Comparison of ENCODE assay signal across 22 mouse cellular contexts in genomic region chr6:118958529-118958928, GRCm38 (mm10).
DNase-seq lines count a peak whose midpoint lies in the region; ATAC-seq lines count a peak whose summit lies in the region.
"Had no signal": no experiment of that assay in that cellular context is flagged by ENCODE, and none has a peak within 500 bp of the region (broad histone marks: within the 10 kb centered on the region; RNA-seq: fewer than 3 reads in every experiment).

No protein-coding gene starts in this region.

- ATAC-seq in embryonic facial prominence, embryonic 13.5 days (ENCODE audit: insufficient number of reproducible peaks, insufficient read depth, low FRiP score, low TSS enrichment, low read depth) = no peak
- ATAC-seq in embryonic facial prominence, embryonic 14.5 days (ENCODE audit: low read depth) = peak; percentile 70; the same call in 1 of the 2 replicates
- ATAC-seq: activated CD4-positive, CD25-positive, alpha-beta regulatory T cell, adult 4 months; forebrain, embryonic 14.5 days; forebrain, embryonic 16.5 days; Patski had no signal

- WGBS in embryonic facial prominence, embryonic 13.5 days = 61% methylated on average over 9 of the region's 9 CpGs
- WGBS in embryonic facial prominence, embryonic 10.5 days = 95% methylated on average over 9 of the region's 9 CpGs
- 62% methylated on average over 8 of the region's 9 CpGs for WGBS in embryonic facial prominence, embryonic 14.5 days

- no peaks in the 10 kb centered on the region for H3K27me3 ChIP-seq in embryonic facial prominence, embryonic 13.5 days
- no peaks in the 10 kb centered on the region for H3K27me3 ChIP-seq in embryonic facial prominence, embryonic 10.5 days (replicated peaks; ENCODE audit: low read depth, poor library complexity, severe bottlenecking)
- H3K27me3 ChIP-seq in embryonic facial prominence, embryonic 14.5 days (replicated peaks; ENCODE audit: control insufficient read depth, insufficient read depth, low read length) = no peaks in the 10 kb centered on the region
- H3K27me3 ChIP-seq: embryonic facial prominence, embryonic 12.5 days; forebrain, embryonic 12.5 days; Patski had no signal

- H3K27ac ChIP-seq in embryonic facial prominence, embryonic 13.5 days = peak overlapping the region; percentile 51; the same call in 1 of the 2 replicates
- H3K27ac ChIP-seq in embryonic facial prominence, embryonic 10.5 days (replicated peaks) = no peak overlapping the region
- H3K27ac ChIP-seq in embryonic facial prominence, embryonic 14.5 days (replicated peaks; ENCODE audit: low read depth, low read length) = no peak overlapping the region
- H3K27ac ChIP-seq: embryonic facial prominence, embryonic 12.5 days; forebrain, embryonic 10.5 days; forebrain, embryonic 12.5 days had no signal

- H3K4me2 ChIP-seq in embryonic facial prominence, embryonic 13.5 days = no peak overlapping the region
- H3K4me2 ChIP-seq in embryonic facial prominence, embryonic 14.5 days (ENCODE audit: low read depth, low read length) = no peak overlapping the region
- H3K4me2 ChIP-seq: embryonic facial prominence, embryonic 12.5 days; forebrain, embryonic 12.5 days had no signal

- H3K9me3 ChIP-seq in embryonic facial prominence, embryonic 13.5 days = no peaks in the 10 kb centered on the region
- H3K9me3 ChIP-seq in embryonic facial prominence, embryonic 10.5 days = no peaks in the 10 kb centered on the region
- H3K9me3 ChIP-seq in embryonic facial prominence, embryonic 14.5 days (ENCODE audit: control insufficient read depth, low read length) = no peaks in the 10 kb centered on the region
- H3K9me3 ChIP-seq: embryonic facial prominence, embryonic 12.5 days; forebrain, embryonic 10.5 days; forebrain, embryonic 12.5 days had no signal

- H3K9ac ChIP-seq in embryonic facial prominence, embryonic 13.5 days = no peak overlapping the region
- H3K9ac ChIP-seq in embryonic facial prominence, embryonic 14.5 days (ENCODE audit: low read depth, low read length) = no peak overlapping the region
- H3K9ac ChIP-seq: embryonic facial prominence, embryonic 12.5 days; forebrain, embryonic 12.5 days had no signal

- no peaks in the 10 kb centered on the region for H3K36me3 ChIP-seq in embryonic facial prominence, embryonic 13.5 days
- H3K36me3 ChIP-seq in embryonic facial prominence, embryonic 10.5 days (replicated peaks) = no peaks in the 10 kb centered on the region
- no peaks in the 10 kb centered on the region for H3K36me3 ChIP-seq in embryonic facial prominence, embryonic 14.5 days (ENCODE audit: control insufficient read depth, insufficient read depth, low read length)
- H3K36me3 ChIP-seq: embryonic facial prominence, embryonic 12.5 days; forebrain, embryonic 10.5 days; forebrain, embryonic 12.5 days had no signal

- no peak for DNase-seq in embryonic facial prominence, embryonic 10.5 days (ENCODE audit: low spot score)
- peak; percentile 31 for DNase-seq in 416B (ENCODE audit: low read depth)
- peak; percentile 68 for DNase-seq in embryonic facial prominence, embryonic 14.5 days (ENCODE audit: low spot score)
- DNase-seq in layer of hippocampus, postnatal 36 days = no peak
- DNase-seq in thymus, postnatal 14 days = no peak
- DNase-seq: adrenal gland, adult 8-10 months; adrenal gland, postnatal 14 days; adrenal gland, postnatal 36 days; cerebellum, adult 11-12 months; cerebellum, adult 2 months; cerebellum, adult 9-10 months; cerebellum, postnatal 10 days; cerebellum, postnatal 25 days had no signal

- no peak overlapping the region for H3K4me3 ChIP-seq in embryonic facial prominence, embryonic 13.5 days
- no peak overlapping the region for H3K4me3 ChIP-seq in embryonic facial prominence, embryonic 10.5 days
- no peak overlapping the region for H3K4me3 ChIP-seq in embryonic facial prominence, embryonic 14.5 days (ENCODE audit: low read depth, low read length)
- H3K4me3 ChIP-seq: embryonic facial prominence, embryonic 12.5 days; erythroblast, embryonic 14.5 days; forebrain, embryonic 10.5 days; forebrain, embryonic 12.5 days had no signal

- peaks cover 21% of the 10 kb centered on the region for H3K4me1 ChIP-seq in embryonic facial prominence, embryonic 13.5 days
- H3K4me1 ChIP-seq in embryonic facial prominence, embryonic 10.5 days = 0 out of 2 replicates have a peak, but pooled peaks cover 5% of the 10 kb centered on the region
- peaks cover 4% of the 10 kb centered on the region; the same call in 1 of the 2 replicates for H3K4me1 ChIP-seq in embryonic facial prominence, embryonic 14.5 days (ENCODE audit: control insufficient read depth, insufficient read depth, low read length)
- H3K4me1 ChIP-seq: embryonic facial prominence, embryonic 12.5 days; forebrain, embryonic 10.5 days; forebrain, embryonic 12.5 days had no signal

Comparison
In these comparisons a context has a peak if more than half of its experiments do, and no peak if none do; other contexts are left out.
1. DNase-seq: peak in 416B (single experiment) and embryonic facial prominence, embryonic 14.5 days (single experiment); none in embryonic facial prominence, embryonic 10.5 days (single experiment), layer of hippocampus, postnatal 36 days (0 of 2) and thymus, postnatal 14 days (single experiment).